Mouse (Mus musculus): ENCODE data around the gene Tradd.
"Not testable (repeated sequence)": the region's sequence is repeated elsewhere in the genome, so short reads cannot be mapped to it uniquely, and the experiment has no call there.

Tradd gene

DNA sequence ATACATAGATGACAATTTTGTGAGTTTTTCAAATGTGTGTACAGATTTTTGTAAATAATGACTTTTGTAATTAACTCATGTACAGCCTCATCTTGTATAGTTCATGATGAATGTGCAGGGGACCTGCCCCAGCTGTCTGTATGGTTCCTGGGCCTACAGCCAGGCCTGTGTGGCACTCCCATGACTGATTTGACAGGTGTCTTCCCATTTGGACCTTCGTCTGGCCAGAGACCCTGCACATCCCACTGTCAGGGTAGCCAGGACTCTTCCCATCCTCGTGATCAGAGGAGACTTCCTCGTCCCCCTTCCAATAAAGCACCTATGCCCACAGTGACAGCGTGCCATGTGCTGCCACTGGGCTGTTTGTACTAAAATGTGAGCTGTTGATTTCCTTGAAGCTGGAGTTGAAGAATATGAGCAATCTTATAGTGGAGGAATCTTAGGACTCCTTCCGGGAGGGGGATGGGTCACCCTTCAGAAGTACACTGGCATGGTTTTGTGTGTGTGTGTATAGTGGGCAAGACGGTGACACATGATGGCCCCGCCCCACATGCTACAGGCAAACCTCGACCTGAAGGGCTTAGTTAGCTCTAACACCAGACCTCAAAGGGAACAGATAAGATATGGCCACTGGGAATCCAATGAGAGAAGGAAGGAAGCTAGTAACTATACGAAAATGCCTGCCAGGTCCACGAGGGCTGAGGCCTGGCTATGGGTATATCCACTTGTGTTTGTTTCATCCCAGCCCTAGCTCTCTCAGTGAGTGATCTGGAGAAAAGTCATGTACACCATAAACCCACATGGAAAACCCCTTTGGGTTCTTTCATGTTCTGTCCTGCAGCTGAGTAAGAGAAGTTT, 11.5 kb downstream of the Tradd start:
- no peak for DNase-seq (ENCODE audit: extremely low read depth, low read depth, low spot score)

DNA sequence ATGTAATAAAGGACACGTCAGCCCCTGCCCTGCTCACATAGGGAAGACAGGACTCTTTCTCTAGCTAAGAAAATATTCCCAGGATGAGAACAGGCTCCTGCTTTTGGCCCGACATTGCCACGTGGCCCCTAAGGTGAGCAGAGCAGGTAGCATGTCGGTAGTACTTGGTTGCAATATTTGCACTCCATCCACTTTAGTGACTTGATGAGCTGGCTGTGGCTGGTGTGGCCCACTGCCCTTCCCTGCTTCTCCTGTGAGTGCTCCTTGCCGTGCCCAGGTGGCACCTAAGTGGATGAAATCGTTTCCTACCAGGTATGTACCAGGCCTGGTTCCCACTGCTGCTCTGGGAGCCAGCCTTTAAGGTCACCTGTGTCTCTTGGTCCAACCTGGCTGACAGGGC, 12.5 kb downstream of the Tradd start:
- DNase-seq (ENCODE audit: extremely low read depth, low read depth, low spot score), result no peak

DNA sequence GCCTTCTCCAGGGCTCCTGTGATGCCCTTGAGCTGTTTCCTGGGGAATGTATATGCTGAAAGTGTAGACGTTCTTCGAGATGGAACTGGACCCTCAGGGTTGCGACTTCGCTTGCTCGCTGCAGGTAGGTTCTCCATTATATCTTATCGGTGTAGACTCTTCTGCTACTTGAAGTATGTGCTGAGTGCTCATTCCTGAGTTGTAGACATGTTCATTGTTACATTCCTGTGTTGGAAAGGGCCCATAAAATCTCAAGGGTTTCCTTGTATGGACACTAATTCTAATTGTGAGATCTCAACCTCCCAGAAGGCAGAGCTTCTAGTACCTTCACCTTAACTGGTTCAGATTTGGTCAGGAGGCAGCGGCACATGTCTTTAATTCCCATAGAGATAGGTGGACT, 23.4 kb downstream of the Tradd start:
- no peak for DNase-seq (ENCODE audit: extremely low read depth, low read depth, low spot score)

DNA sequence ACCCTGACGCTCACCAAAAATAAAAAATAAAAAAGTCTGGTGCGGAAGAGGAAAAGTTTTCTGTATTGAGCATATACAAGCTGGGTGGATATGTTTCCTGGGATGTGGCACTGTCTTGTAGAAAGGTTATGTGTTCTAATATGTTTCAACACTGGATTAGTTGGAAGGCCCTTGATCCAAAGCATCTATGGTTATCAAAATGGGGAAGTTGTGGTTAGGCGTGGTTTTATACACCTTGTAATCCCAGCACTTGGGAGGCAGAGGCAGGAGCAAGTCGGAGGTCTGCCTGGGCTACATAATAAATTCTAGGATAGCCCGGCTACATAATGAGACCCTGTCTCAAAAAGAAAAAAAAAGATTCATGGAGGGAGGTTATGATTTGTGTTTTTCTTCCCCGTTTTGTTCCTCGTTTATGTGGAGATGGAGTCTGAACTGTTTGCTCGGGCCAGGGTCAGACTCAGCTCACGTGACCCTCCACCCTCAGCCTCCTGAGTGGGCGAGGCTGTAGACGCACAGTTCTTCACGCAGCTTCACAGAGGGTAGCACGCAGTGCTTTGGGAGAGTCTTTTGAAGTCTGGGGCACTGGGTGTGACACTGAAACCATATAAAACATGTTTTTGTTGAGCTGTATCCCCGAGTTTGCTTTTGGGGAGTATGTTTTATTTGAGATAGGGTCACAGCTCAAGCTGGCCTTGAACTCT, 26.8 kb downstream of the Tradd start:
- no peak for DNase-seq (ENCODE audit: extremely low read depth, low read depth, low spot score)

DNA sequence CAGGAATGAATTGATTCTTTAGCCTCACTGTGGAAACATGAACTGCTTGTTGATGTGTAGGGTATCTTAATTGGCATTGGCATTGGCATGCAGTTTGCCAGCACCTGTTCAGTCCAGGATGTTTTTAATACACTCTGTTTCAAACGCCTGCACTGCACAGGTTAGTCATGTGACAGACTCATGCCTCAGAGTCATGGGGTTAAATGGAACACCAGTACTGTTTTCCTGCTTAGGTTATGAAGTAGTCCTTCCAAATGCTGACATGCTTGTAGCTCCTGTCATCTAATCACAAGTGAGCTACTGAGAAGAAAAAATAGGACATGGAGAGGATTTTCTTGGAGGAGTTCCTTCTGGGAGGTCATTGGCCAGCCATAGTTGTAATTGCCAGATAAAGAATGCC, 29.2 kb downstream of the Tradd start:
- no peak for DNase-seq (ENCODE audit: extremely low read depth, low read depth, low spot score)

DNA sequence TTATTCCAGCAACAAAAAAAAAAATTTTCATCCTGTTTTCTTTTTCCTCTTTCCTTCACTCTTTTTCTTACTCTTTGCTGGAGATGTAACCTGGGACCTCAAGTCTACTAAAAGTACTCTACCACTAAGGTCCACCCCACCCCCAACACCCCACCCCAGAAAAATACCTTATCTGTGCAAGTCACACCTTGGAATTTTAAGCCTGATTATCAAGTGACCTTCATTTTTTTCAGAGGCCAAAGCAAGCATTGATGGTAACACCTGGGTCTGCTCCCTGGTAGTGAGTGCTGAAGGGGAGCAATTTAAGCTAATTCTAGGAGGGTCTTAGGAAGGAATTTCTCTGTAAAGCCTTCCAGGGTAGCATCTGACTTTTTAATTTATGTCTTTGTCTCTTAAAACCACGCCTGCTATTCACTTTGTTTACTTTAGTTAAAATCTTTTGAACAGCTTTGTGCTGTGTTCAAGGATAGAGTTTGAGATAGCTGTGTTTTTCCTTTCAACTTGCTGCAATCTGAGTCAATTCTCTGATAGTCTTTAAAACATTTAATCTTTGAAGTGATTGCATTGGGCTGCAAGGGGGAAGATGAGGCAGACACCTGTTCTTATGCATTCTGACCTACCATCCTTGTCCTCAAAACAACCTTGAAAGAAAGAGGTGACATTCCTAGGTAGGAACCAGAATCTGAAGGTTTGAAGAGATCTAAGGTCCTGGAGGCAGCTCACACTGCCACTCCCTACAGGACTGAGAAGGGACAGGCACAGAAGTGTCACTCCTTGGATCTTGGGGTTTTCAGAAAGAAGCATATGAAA, 31.1 kb downstream of the Tradd start:
- no peak for DNase-seq (ENCODE audit: extremely low read depth, low read depth, low spot score)

DNA sequence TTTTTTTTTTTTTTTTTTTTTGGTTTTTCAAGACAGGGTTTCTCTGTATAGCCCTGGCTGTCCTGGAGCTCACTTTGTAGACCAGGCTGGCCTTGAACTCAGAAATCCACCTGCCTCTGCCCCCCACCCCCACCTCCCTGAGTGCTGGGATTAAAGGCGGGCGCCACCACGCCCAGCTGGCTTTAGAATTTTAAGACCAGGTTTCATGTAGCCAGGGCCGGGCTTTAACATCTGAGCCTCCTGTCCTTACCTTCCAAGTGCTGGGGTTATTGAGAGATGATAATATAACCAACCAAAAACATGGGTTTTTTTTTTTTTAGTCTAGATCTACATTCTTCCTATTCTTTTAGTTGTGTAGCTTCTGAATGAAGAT, 32.1 kb downstream of the Tradd start:
- not testable (repeated sequence) for DNase-seq (ENCODE audit: extremely low read depth, low read depth, low spot score)

DNA sequence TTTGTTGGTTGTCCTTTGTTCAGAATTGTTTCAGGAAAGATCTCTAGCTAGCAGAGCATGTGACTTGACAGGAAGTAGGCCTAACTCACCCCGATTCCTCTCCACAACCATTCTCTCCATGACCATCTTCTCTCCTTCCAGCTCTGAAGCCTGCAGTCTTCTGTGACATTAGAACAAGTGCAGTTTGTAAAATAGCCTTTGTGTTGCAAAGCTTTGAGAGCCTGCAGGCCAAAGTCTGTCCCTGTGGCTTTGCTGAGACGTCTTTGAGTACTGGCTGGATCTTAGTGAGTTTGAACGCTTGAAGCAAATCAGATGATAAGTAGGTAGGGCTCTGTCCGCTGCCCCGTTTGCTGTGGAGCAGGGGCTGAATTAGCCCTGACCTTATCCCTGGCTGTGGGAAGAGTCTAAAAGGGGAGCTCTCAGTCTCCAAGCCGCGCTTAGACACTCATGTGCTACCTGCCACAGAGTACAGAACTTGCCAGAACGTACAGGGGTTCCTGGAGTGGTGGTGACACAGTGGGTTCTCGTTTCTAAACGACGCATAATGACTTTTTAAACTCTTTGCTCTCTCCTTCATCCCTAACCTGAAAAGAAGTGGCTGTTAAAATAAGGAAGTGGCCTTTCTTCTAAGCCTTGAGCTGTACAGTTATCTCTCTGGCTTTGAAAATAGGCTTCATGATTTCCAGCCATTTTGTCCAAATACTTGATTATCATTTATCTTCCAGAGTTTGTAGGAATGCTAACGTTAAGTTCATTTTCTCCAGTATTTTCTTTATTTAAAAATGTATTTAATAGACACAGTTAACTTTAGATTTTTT, 32.7 kb downstream of the Tradd start:
- DNase-seq (ENCODE audit: extremely low read depth, low read depth, low spot score), result no peak

DNA sequence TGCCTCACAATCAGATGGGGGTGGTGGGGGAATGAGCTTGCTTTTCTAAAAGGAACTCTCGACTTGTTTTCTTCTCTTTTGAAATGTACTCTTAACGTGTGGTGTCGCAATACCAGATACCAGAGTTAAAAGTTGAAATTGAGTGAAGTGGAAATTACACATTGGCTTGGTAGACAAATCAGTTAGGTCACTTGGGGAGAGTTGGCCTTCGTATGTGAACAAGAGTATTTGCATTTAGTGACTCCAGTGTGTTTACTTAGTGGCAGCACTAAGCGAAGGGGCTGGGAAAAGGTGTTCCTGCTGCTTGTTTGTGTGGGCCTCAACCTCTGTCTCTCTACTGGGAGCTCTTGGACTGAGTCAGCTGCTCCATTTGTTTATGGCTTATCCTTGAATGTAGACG, 38.5 kb downstream of the Tradd start:
- DNase-seq (ENCODE audit: extremely low read depth, low read depth, low spot score), result no peak

DNA sequence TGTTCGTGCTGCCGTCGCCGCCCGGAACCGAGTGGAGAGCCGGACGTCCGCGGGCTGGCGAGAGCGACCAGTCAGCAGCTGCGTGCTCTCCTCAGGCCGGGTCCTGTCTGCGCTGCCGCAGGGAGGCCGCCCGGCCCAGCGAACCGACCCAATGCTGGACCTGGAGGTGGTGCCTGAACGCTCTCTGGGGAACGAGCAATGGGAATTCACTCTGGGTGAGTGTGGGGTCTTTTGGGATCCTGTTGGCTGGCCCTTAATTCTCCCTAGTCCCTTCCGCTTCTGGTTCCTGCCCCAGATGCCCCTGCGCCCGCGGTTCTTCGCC, 39.2 kb downstream of the Tradd start:
- no peak for DNase-seq (ENCODE audit: extremely low read depth, low read depth, low spot score)

DNA sequence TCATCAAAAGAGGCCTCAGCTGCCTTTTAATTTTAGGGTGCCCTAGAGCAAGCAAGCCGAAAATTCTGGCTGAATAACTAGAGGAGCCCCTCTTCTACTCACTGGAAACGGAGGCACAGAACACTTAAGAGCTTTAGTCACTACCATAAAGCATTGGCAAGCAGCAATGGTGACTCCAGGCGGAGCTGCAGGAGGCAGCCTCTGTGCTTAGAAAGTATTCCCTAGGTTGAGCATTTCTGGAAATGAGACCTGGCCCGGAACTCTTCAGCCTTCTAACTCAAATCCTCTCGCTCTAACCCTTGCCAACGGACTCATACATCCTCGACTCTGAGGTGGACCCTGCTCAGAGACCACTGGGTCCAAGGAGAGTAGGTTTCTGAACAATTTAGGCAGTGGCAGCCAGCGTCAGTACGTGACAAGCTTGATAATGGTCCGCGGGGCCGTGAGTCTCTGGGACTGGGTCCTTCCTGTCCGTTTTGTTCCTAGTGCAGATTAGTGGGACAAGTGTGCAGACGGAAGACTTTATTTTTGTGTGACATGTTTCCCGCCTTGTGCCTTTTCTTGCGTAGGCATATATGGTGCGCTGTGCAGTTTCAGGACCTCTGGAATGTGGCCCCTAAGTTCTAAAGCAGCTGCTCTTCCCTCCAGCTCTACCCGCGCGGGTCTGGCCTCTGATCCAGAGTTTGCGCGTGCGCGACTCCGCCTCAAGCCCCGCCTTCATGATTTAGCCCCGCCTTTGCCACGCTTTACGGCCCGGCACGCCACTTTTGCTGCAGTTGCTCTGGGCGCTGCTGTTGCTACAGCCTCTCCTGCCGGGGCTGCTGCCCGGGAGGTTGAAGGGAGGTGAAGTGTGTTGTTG, 39.8 kb downstream of the Tradd start, which contains the start of gene D230025D16Rik:
Gene D230025D16Rik, plus strand, starts transcription at position 733 of the 859 bp plus-strand sequence.
- DNase-seq (ENCODE audit: extremely low read depth, low read depth, low spot score), result no peak

DNA sequence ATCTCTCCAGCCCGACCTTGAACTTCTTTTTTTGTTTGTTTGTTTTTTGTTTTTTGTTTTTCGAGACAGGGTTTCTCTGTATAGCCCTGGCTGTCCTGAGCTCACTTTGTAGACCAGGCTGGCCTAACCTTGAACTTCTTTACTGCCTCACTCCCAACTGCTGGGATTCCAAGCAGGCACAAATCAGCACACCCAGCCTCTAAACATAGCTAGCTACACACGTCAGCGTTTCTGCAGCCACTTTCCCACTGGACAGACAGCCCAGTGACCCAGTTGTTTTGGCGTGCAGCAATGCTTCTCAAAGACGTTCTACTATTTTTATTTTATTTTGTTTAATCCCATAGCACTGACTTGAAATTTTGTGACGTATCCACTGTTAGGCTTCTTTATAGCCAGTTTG, 40.6 kb downstream of the Tradd start:
- DNase-seq (ENCODE audit: extremely low read depth, low read depth, low spot score), result no peak

DNA sequence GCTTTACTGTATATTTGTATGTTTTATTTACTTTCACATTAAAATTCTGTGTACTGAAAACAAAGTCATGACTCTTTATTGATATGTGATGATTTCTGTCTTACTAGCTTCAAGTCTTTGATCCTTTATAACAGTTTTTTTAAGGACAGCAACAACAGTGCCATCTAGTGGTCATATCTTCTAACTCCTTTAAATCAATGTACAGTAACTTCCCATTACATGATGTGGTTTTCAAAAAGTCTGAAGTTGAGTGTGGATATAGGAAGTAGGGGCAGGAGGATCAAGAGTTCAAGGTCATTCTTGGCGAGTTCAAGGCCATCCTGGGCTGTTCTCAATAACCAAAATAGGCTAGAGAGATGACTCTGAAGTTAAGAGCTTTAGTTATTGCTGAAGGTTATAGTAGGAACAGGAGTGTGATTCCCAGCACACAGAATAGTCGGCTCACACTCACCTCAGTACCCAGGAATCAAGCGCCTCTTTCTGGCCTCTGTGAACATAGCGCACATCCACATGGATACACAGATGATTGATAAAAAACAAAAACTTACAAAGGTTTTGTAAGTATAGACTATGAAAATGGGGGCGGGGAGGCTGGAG, 46.4 kb downstream of the Tradd start:
- DNase-seq (ENCODE audit: extremely low read depth, low read depth, low spot score), result no peak

DNA sequence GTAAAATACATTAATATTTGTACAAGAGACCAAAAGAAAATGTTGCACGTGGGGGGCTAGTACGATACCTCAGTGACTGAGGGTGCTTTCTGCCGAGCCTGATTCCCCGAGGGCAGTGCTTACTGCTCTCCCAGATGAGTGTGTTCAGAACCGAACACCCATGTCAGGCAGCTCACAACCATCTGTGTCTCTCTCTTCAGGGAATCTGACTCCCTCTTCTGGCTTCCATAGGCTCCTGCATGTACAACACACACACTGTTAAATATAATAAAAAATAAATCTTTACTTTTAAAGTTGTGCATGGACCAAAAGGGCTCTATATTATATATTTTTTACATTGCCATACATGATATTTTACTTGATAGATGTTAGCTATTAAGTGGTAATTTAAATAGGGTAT, 50.3 kb downstream of the Tradd start:
- DNase-seq (ENCODE audit: extremely low read depth, low read depth, low spot score), result no peak

DNA sequence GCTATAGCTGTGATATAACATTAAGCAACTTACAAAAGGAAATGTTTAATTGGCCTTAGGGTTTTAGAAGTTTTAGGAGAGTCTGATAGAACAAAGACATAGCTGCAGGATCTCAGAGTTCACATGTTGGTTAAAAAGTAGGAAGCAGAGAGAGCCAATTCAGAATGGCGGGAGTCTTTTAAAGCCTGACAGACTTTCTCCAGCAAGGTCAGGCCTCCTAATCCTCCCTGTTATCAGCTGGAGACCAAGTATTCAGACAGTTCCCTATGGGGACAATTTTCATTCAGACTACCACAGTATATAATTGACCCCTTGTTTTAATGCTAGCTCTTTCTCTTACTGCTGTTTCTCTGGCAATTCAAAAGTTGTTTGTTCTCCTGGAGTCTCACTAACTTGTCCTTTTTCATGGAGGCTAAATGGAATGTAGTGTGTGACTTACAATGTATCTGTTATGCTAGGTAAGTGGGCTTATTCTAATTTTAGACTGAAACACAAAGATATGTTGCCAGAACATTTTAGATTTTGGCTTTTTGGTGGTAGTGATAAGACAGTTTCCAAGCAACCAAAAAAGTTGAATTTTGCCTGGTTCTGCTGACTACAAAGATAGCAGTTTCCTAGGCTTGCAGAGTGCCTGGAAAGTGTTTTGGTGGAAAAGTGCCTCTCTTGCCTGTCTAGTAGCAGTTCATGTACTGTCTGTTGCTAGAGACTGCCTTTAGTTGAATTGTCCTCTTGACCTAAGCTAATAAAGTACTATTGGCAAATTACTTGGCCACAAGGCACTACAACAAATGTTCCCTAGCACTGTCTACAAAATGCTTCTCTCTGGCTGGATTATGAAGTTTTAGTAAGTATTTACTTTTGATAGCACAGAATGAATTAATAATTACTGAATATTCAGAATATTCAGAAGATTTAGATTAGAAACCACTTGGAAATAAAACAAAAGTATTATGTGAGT, 55.0 kb downstream of the Tradd start:
- DNase-seq (ENCODE audit: extremely low read depth, low read depth, low spot score), result no peak

Measured in fat pad, adult 2 months (tissue).